Mouse (Mus musculus): Measurements from ENCODE around the gene Phactr2. TPM values are rescaled to one million over a fixed set of nuclear protein-coding genes. Genes with fewer than 3 reads are reported as not detected.

Gene Phactr2
- total and polyA plus RNA-seq, 3 experiments: 0.08 to 0.49 (median 0.31) TPM

DNA sequence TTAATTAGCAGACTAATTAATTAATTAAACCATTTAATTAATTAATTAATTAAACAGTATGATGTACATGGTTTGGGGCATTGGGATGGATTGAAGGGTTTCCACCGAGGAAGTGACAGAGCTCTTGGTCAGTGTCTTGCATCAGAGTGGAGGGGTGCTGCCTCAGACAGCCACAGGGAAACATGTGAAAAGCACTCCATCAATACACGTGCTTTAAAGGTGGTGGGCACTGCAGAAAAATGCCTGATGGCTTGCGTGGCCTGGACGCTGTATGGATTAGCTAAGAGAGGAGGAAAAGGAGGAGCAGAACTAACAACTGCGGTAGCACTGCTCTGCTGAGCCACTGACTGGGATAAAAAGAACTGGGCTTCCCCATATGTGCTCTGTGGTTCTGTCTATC is 237.3 kb downstream of the Phactr2 start:
- Histone ChIP-seq H3K9ac (ENCODE audit: insufficient read depth, low read depth) (no peak overlapping the region), H3K27me3 (replicated peaks) (no peaks in the 10 kb centered on the region), H3K9me3 (replicated peaks; ENCODE audit: low read length) (no peaks in the 10 kb centered on the region), H3K27ac (ENCODE audit: insufficient read depth, low read depth) (no peak overlapping the region), H3K36me3 (replicated peaks in 1 of 2; ENCODE audit: control insufficient read depth in 1 of 2, insufficient read depth in 1 of 2, low read length in 1 of 2) (no peaks in the 10 kb centered on the region), H3K4me2 (ENCODE audit: insufficient read depth, low read depth, poor library complexity, severe bottlenecking) (no peak overlapping the region), H3K79me2 (replicated peaks; ENCODE audit: control insufficient read depth, extremely low read depth, insufficient read depth, poor library complexity, severe bottlenecking) (no peaks in the 10 kb centered on the region), H3K4me3 (replicated peaks in 1 of 3; ENCODE audit: low read depth in 2 of 3, low read length in 2 of 3, poor library complexity in 1 of 3) (no peak overlapping the region), H3K4me1 (ENCODE audit: control insufficient read depth in 1 of 2, insufficient read depth in 2 of 2) (peaks cover 0 to 15% of the 10 kb centered on the region in 2 experiments; a peak in 2 of 4 replicates)
- DNase-seq (ENCODE audit: extremely low read depth): no peak
- TF ChIP-seq IRF4 (IDR thresholded peaks at IDR 0.05; ENCODE audit: low read depth, low read length) (no peak), HCFC1 (IDR thresholded peaks at IDR 0.05; ENCODE audit: low read depth, low read length) (no peak), ZKSCAN1 (IDR thresholded peaks at IDR 0.05; ENCODE audit: borderline replicate concordance, low read depth, low read length) (no peak), MAX (IDR thresholded peaks at IDR 0.05; ENCODE audit: low read length) (no peak), NRF1 (IDR thresholded peaks at IDR 0.05; ENCODE audit: low read depth, low read length) (no peak), TBP (conservative IDR thresholded peaks at IDR 0.05; ENCODE audit: low read depth, low read length) (no peak), BHLHE40 (IDR thresholded peaks at IDR 0.05; ENCODE audit: low read depth, low read length) (no peak), PAX5 (IDR thresholded peaks at IDR 0.05; ENCODE audit: low read length) (no peak), JUND (conservative IDR thresholded peaks at IDR 0.05; ENCODE audit: low read depth, low read length) (no peak), ETS1 (conservative IDR thresholded peaks at IDR 0.05; ENCODE audit: low read depth, low read length) (no peak), SIN3A (IDR thresholded peaks at IDR 0.05; ENCODE audit: low read length) (no peak), JUN (IDR thresholded peaks at IDR 0.05; ENCODE audit: insufficient read depth, low read depth, low read length) (no peak), KAT2A (IDR thresholded peaks at IDR 0.05; ENCODE audit: insufficient replicate concordance, low read length) (no peak), ZNF384 (IDR thresholded peaks at IDR 0.05; ENCODE audit: low read depth, low read length) (no peak), MXI1 (IDR thresholded peaks at IDR 0.05; ENCODE audit: low read depth, low read length) (no peak), USF1 (IDR thresholded peaks at IDR 0.05; ENCODE audit: low read depth, low read length) (no peak), TCF12 (IDR thresholded peaks at IDR 0.05; ENCODE audit: low read depth, low read length) (no peak)
- dilution Hi-C loops (cut with MboI; ENCODE audit: extremely low pct_ligation_motif_present, extremely low pct_unique_long_range_greater_than_20kb, low sequenced_read_pairs) (no loop called here), in situ Hi-C loops (cut with MboI; ENCODE audit: low pct_ligation_motif_present, low pct_unique_long_range_greater_than_20kb, low sequenced_read_pairs) (no loop called here)

DNA sequence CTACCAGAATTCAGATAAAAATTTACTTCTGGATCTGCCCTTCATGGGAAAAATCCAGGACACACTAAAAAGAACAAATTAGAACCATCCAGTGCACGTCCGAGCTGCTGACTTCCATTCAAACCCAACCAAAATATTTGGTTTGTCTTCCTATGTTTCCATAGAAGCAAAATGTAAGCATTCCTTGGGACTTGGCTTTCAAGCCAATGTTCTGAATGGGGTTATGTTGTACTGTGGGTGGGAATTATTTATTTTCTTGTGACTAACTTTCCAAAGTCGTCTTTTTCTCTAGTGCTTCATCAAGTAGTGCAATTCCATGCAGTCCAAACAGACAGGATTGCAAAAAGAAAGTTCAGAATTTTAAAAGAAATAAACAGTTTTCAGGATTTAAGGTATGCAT is 239.7 kb downstream of the Phactr2 start:
- no peaks in the 10 kb centered on the region for H3K27me3 ChIP-seq (replicated peaks)
- H3K4me1 ChIP-seq (ENCODE audit: control insufficient read depth in 1 of 2, insufficient read depth in 2 of 2): peaks cover 0 to 19% of the 10 kb centered on the region in 2 experiments; a peak in 2 of 4 replicates
- no peaks in the 10 kb centered on the region for H3K36me3 ChIP-seq (replicated peaks in 1 of 2; ENCODE audit: control insufficient read depth in 1 of 2, insufficient read depth in 1 of 2, low read length in 1 of 2)
- H3K4me2 ChIP-seq (ENCODE audit: insufficient read depth, low read depth, poor library complexity, severe bottlenecking): no peak overlapping the region
- no peak for DNase-seq (ENCODE audit: extremely low read depth)
- H3K9me3 ChIP-seq (replicated peaks; ENCODE audit: low read length): no peaks in the 10 kb centered on the region
- H3K27ac ChIP-seq (ENCODE audit: insufficient read depth, low read depth): no peak overlapping the region
- no peaks in the 10 kb centered on the region for H3K79me2 ChIP-seq (replicated peaks; ENCODE audit: control insufficient read depth, extremely low read depth, insufficient read depth, poor library complexity, severe bottlenecking)
- in situ Hi-C loops (cut with MboI; ENCODE audit: low pct_ligation_motif_present, low pct_unique_long_range_greater_than_20kb, low sequenced_read_pairs): no loop called here
- dilution Hi-C loops (cut with MboI; ENCODE audit: extremely low pct_ligation_motif_present, extremely low pct_unique_long_range_greater_than_20kb, low sequenced_read_pairs): no loop called here
- H3K9ac ChIP-seq (ENCODE audit: insufficient read depth, low read depth): no peak overlapping the region
- H3K4me3 ChIP-seq (replicated peaks in 1 of 3; ENCODE audit: low read depth in 2 of 3, low read length in 2 of 3, poor library complexity in 1 of 3): no peak overlapping the region
- TF ChIP-seq E2F4 (IDR thresholded peaks at IDR 0.05; ENCODE audit: insufficient replicate concordance, low read depth, low read length) (no peak), ZNF384 (IDR thresholded peaks at IDR 0.05; ENCODE audit: low read depth, low read length) (no peak), MAX (IDR thresholded peaks at IDR 0.05; ENCODE audit: low read length) (no peak)
